Mouse (Mus musculus) bone marrow macrophage, adult 2 months (primary cell): ENCODE data around the gene Zfp366.

ENCODE experiments used
- CTCF ChIP-seq: IDR thresholded peaks from 2 replicates; pipeline ENCODE4 v1.5.1; 2012; ENCODE audit warnings: low read depth, mild to moderate bottlenecking, low read length, moderate library complexity
- POLR2A ChIP-seq: IDR thresholded peaks from 2 replicates; pipeline ENCODE4 v1.6.1; 2012; ENCODE audit warnings: mild to moderate bottlenecking, low read depth, low read length, borderline replicate concordance

GRCm38 (mm10) chr13:99221996-99222395, 37.4 kb downstream of the Zfp366 start:
- no peak for TF ChIP-seq POLR2A
- no peak for TF ChIP-seq CTCF
